Mouse (Mus musculus) CD8-positive naive resting alpha-beta T cell, adult 2 months (primary cell): ENCODE results near the gene Stk31.
"Not testable (repeated sequence)": the region's sequence is repeated elsewhere in the genome, so short reads cannot be mapped to it uniquely, and the experiment has no call there.

Experiments
- DNase-seq, 2 experiments: peaks; one replicate each; pipeline ENCODE4 v3.0.0; 2022; ENCODE audit warnings: low read depth in 2 of 2, low spot score in 2 of 2

The Stk31 gene

DNA sequence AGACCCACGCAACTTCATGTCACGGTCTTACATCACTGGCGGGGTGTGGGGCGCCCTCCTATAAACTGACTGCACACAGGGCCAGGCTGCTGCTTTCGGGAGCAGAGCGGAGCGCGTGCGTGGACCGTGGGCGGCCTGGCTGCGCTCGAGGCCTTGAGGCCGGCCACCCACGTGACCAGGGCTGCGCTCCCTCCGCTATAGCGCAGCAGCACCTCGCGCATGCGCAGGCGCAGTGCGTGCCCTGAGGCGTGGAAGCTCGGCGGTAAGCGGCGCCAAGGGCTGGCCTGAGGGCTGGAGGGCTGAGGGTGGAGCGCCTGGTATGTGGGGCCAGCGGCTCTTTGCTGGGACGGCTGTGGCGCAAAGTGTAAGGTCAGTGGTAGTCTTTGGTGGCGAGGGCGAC, at the start of gene Stk31:
Gene Stk31, plus strand, starts transcription at position 289 of the 400 bp plus-strand sequence.
- no peak for DNase-seq

- DNase-seq, result no peak
Measured at GRCm38 (mm10) chr6:49349826-49350225, 45.6 kb upstream of the Stk31 start.

GRCm38 (mm10) chr6:49354613-49355012, 40.8 kb upstream of the Stk31 start:
- DNase-seq, result peak in 1 of 2 experiments; percentile 12

DNA sequence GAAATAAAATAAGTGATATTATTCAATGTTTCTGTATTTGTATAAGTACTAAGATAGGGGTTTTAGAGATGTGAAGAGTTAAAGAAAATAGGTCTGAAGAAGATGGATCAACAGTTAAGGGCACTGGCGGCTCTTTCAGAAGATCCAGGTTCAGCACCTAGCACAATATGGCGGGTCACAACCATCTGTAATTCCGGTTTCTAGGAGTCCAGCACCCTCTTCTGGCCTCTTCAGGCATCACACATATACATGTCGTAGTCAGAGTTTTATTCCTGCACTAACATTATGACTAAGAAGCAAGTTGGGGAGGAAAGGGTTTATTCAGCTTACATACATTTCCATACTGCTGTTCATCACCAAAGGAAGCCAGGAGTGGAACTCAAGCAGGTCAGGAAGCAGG, 40.2 kb upstream of the Stk31 start:
- DNase-seq, result no peak

GRCm38 (mm10) chr6:49360420-49360819, 35.0 kb upstream of the Stk31 start:
- DNase-seq, result no peak

DNA sequence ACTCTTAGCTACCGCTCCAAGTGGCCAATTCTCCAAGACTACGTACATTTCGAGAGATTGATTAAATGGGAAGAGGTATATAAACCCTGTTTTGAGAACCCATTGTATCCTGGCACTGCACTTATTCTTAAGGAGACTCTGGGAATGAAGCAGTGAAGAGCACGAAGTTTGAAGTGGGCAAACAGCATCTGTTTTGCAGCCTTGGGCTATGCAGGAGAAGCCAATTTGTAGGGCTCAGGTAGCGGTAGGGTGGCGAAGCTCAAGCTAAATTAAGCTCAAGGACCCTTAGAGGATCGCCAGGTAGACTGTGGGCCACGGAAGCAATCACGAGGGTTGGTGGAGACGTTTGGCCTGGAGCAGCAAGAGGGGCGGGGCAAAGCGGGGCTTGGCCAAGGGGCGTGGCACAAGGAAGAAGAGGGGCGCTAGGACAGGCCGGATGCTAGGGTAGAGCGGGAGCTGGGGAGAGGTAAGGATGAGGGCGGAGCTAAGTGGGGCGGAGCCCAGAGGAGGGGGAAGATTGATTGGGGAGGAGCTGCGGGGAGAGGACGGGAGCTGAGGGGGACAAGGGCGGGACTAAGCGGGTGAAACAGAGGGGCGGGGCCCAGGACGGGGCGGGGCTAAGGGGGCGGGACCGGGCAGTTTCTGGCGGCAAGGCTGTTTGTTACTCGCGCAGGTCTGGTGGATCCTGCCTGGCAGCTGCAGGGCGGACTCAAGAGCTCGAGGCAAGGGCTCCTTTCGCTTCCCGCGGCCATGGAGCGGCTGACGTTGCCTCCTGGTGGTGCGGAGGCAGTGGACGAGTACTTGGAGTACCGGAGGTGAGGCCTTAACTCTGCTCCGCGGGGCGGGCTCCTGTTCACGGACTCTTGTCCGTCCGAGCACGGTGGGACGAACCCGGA, 28.0 kb upstream of the Stk31 start, which contains the start of gene Fam221a:
Gene Fam221a, plus strand, starts transcription at position 581 of the 896 bp plus-strand sequence.
- peak; percentile 78 to 83 for DNase-seq

GRCm38 (mm10) chr6:49368212-49368611, 27.2 kb upstream of the Stk31 start:
- DNase-seq, result no peak

DNA sequence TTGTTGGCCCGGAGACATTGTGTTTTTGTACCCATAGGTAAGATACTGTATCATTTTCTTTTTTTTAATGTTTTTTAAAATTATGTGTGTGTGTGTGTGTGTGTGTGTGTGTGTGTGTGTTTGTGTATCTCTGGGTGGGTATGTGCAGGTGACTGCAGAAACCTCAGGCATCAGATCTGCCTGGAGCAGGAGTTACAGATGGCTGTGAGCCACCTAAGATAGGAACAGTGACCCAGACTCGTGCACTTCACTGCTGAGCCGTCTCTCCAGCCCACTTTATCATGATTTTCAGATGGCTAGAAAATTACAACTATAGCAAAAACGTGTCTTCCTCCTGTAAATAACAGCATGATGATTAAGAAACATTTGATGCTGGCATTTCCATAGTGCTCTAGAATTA, 22.7 kb upstream of the Stk31 start:
- DNase-seq, result no peak

DNA sequence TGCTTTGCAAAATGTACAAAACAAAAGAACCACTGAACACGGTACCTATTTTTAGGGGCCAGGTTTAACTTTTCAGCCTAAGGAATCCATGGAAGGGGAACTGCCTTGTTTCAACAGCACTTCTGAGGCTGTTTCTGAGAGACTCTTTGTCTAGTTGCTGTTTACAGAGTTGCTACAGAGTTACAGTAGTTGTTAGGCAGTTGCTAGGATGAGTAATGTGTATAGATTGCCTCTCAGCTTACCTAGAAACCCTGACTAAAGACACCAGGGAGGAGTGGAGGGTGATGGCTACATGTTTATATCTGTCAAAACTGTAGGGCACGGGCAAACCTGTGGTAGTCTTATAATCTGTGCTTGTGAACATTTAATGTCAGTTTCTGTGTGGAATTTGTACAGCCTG, 21.5 kb upstream of the Stk31 start:
- DNase-seq, result no peak

DNA sequence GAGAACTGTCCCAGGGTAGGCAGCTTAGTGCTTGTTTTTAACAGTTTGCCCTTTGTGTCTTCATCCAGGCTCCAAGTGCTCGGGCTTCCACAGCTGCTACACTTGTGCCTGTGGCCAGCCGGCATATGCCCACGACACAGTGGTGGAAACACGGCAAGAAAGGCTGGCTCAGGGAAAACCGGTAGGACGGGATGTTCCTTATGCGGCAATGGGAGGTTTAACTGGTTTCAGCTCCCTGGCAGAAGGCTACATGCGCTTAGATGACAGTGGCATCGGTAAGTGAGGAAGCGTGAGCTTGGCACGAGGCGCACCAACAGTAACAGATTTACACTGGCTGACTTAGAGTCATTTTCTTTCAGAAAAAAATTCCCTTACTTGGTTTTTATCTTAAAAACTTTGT, 17.1 kb upstream of the Stk31 start:
- DNase-seq, result no peak

GRCm38 (mm10) chr6:49394276-49394675, 1.1 kb upstream of the Stk31 start:
- no peak for DNase-seq

DNA sequence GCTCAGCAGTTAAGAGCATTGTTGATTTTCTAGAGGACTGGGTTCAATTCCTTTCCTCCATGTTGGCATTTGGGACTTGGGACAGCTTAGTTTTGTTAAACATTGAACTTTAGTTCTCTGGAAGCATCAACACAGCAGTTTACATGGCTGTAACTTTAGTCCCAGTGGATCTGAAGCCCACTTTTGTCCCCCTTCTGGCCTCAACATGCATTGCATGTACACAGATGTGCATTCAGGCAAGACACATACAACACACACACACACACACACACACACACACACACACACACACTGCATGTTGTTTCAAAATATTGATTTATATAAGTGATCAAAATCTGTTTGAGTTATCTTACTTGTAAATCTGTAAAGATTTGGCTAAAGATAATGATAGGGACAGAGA, 2.1 kb downstream of the Stk31 start:
- peak in 1 of 2 experiments; percentile 21 for DNase-seq

- peak in 1 of 2 experiments; percentile 32 for DNase-seq
Measured at GRCm38 (mm10) chr6:49398365-49398764, 3.0 kb downstream of the Stk31 start.

DNA sequence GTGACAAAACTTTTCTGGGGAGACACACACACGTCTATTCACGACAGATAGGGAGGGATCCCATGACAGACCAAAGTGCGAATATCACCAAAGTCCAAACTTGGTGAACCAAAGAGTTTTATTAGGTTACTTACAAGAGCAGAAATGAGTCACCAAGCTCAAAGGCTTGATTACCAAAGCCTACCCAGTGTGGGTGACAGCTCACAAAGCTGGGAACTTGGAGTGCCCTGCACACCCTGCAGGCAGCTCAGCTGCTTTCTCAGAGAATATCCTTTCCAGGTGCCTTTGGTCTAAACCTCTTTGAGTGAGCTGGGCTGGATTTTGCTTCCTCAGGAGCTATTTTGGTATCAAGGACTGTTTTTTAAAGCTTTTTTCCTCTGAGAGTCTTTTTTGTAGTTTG, 15.4 kb downstream of the Stk31 start:
- no peak for DNase-seq

DNA sequence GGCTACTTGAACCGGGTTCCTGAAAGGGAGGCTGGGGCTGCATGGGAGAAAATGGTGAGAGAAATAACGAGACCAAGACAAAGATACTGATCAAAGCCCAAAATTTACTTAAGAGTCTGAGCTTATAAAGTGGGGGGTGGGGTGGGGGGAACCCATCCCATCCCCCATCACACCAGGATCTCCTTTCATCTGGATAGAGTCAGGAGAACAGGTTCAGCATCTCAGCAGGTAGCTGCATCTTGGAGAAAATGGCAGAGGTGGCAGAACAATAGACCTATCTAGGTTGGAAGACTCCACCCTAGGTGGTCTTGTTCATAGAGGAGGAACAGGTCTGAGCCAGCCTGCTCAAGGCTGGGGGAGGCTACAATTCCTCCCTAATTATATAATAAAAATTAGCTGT, 17.6 kb downstream of the Stk31 start:
- not testable (repeated sequence) for DNase-seq

GRCm38 (mm10) chr6:49415971-49416370, 20.6 kb downstream of the Stk31 start:
- DNase-seq, result no peak

DNA sequence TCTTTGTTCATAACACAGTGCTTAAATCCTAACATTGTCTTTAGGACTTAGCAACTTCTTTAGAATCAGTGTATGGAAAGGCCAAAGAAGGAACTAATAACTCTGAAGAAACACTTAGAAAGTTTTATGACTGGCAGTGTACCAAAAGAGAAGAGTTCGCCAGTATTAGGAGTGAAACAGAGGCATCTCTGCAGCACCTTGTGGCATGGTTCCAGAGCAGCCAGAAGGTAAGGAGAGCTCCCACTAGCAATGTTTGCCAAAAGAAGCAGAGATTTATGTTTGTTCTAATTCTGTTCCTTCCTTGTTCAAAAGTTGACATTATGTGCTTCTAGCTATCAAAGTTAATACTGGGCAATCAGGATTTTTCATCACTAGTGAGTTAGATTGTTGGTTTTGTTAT, 41.9 kb downstream of the Stk31 start:
- no peak for DNase-seq

DNA sequence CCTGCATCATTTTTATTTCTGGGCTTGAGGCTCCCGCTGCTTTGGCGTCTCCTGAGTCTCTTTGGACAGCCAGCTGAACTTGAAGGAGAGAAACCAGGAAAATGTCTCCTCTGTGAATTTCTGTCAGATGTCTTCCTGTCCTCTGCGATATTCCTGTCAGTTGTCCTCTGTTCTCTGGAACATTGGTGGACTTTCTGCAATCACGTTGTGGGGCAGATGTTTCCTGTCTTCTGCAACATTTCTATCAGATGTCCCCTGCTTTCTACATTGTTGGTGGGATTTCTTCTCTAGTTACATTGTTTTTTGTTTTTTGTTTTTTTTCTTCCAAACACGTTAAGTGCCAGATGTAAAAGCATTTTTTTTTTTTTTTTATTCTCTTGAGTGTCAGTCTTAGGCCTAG, 62.7 kb downstream of the Stk31 start:
- DNase-seq, result no peak

GRCm38 (mm10) chr6:49483205-49483604, 87.8 kb downstream of the Stk31 start:
- no peak for DNase-seq

DNA sequence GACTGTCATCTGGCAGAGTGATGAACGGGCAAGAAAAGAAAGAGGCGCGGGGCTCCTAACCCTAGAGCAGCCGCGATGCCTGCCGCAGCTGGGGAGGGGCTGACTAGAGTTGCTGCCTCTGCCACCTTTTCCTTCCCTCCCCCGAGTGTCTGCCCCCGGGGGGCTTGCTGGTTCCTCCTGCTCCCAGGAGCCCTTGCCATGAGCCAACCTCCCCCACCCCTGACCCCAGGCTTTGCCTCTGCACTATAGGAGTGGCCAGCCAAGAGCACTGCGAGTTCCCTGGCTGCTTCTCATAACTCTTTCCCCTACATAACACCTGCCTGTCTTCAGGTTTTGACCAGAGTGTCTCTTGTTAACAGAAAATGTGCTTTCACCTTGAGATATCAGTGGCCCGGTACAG, 96.1 kb downstream of the Stk31 start:
- DNase-seq, result no peak

- peak; percentile 25 to 33 for DNase-seq
Measured at GRCm38 (mm10) chr6:49519053-49519452, 123.6 kb downstream of the Stk31 start.
